Mouse (Mus musculus) bone marrow macrophage, adult 2 months (primary cell): ENCODE measurements around the gene Csnk1e.

Experiments used
- CTCF ChIP-seq: IDR thresholded peaks from 2 replicates; pipeline ENCODE4 v1.5.1; 2012; ENCODE audit warnings: low read depth, mild to moderate bottlenecking, low read length, moderate library complexity
- POLR2A ChIP-seq: IDR thresholded peaks from 2 replicates; pipeline ENCODE4 v1.6.1; 2012; ENCODE audit warnings: mild to moderate bottlenecking, low read depth, low read length, borderline replicate concordance

- TF ChIP-seq CTCF, result no peak
- TF ChIP-seq POLR2A, result no peak
These were observed 30.8 kb downstream of the Csnk1e start for GRCm38 (mm10) chr15:79424602-79425001.
